Mouse (Mus musculus) gonadal fat pad, adult 2 months (tissue): Measurements from ENCODE around the gene Vmn1r68. TPM values are rescaled to one million over a fixed set of nuclear protein-coding genes. Genes with fewer than 3 reads are reported as not detected.

Experiments used
- DNase-seq: peaks from one replicate; pipeline ENCODE4 v3.0.0-alpha.2; 2012; ENCODE audit warnings: low read depth
- polyA plus RNA-seq: library from polyadenylated mRNA; depleted of rRNA; stranded (reverse); fragments of >200 nt; gene quantifications from 2 replicates; pipeline ENCODE4 v1.2.3, GENCODE M21; 2012; rRNA removed

Vmn1r68 gene
- not detected in 2 replicates for polyA plus RNA-seq

GRCm38 (mm10) chr7:10558385-10558784 is at the start of gene Vmn1r68:
Gene Vmn1r68 (minus strand): TSS chr7:10558485.
- no peak for DNase-seq

- no peak for DNase-seq
Measured at GRCm38 (mm10) chr7:10495578-10495977, 62.7 kb downstream of the Vmn1r68 start.

GRCm38 (mm10) chr7:10494786-10495521 is 63.3 kb downstream of the Vmn1r68 start, which contains the start of gene Zik1:
Gene Zik1 (minus strand): TSS chr7:10495394.
- DNase-seq: peak; percentile 16

GRCm38 (mm10) chr7:10480588-10481233 is 77.6 kb downstream of the Vmn1r68 start:
- no peak for DNase-seq

- DNase-seq: no peak
Measured at GRCm38 (mm10) chr7:10479813-10480212, 78.5 kb downstream of the Vmn1r68 start.

GRCm38 (mm10) chr7:10458166-10458565 is 100.1 kb downstream of the Vmn1r68 start:
- DNase-seq: no peak

Other genes starting within 250 kb of the Vmn1r68 start
- not detected in 2 replicates for gene Vmn1r67, start 115.2 kb downstream of the Vmn1r68 start, polyA plus RNA-seq
- 0.54 and 0.60 TPM in 2 replicates for gene Zik1, start 63.1 kb downstream of the Vmn1r68 start, polyA plus RNA-seq
- gene Vmn1r69, start 55.2 kb upstream of the Vmn1r68 start, polyA plus RNA-seq: not detected in 2 replicates
- not detected in 2 replicates for gene Vmn1r70, start 73.0 kb upstream of the Vmn1r68 start, polyA plus RNA-seq
- not detected in 2 replicates for gene Nlrp4b, start 129.3 kb upstream of the Vmn1r68 start, polyA plus RNA-seq
- gene Vmn1r71, start 195.9 kb upstream of the Vmn1r68 start, polyA plus RNA-seq: not detected in 2 replicates